Mouse (Mus musculus) embryonic fibroblast, embryonic 13.5 days (primary cell): Measurements from ENCODE around the gene Lsm14a.

Source experiments
- CTCF ChIP-seq: IDR thresholded peaks from 2 replicates; pipeline ENCODE4 v1.5.1; 2011; ENCODE audit warnings: mild to moderate bottlenecking, control low read depth, low read length, moderate library complexity, borderline replicate concordance; ENCODE audit not compliant: insufficient read depth
- POLR2A ChIP-seq: IDR thresholded peaks from 2 replicates; pipeline ENCODE4 v1.6.1; 2011; ENCODE audit warnings: low read depth, mild to moderate bottlenecking, control low read depth, low read length, moderate library complexity

GRCm38 (mm10) chr7:34309186-34309764 is 83.8 kb downstream of the Lsm14a start:
- TF ChIP-seq CTCF (no peak), POLR2A (no peak)
